In the genomic region with DNA sequence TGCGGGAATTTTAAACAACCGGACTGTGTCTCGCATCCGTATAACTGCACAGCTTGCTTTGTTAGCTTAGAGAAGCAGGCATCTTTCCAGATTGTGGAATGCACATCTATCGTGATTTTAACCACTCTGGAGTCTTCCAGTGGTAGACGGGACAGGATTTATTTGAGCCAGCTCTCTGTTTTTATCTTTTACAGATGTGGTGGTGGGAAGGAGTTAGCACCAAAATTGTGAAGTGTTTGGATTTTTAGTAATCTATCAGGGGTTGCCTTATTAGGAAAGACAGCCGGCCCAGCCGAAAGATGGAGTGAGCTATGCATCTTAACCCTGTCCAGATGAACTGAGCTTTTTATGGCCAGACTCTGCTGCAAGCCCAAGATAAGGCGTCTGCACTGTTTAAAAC, we compare ENCODE assay signal across 20 mouse cellular contexts. TPM values are rescaled to one million over a fixed set of nuclear protein-coding genes. Genes with fewer than 3 reads are reported as not detected.
DNase-seq lines count a peak whose midpoint lies in the region; ATAC-seq and TF ChIP-seq lines count a peak whose summit lies in the region.
"Had no signal": no experiment of that assay in that cellular context is flagged by ENCODE, and none has a peak within 500 bp of the region (broad histone marks: within the 10 kb centered on the region; RNA-seq: fewer than 3 reads in every experiment).

No protein-coding gene starts in this region.

- peak overlapping the region; percentile 3; the same call in 1 of the 2 replicates for H3K4me2 ChIP-seq in heart, postnatal 0 days (ENCODE audit: low read depth, low read length)
- no peak overlapping the region for H3K4me2 ChIP-seq in lung, embryonic 16.5 days (ENCODE audit: low read depth, low read length)
- H3K4me2 ChIP-seq in intestine, embryonic 16.5 days (ENCODE audit: low read depth, low read length): no peak overlapping the region
- H3K4me2 ChIP-seq in stomach, postnatal 0 days (replicated peaks; ENCODE audit: low read depth): 0 out of 2 replicates have a peak overlapping the region, but pooled peaks have one; percentile 25
- H3K4me2 ChIP-seq: neural tube, embryonic 12.5 days had no signal

- no peak for TF ChIP-seq EP300 in heart, postnatal 0 days (IDR thresholded peaks at IDR 0.05; ENCODE audit: low read depth)
- no peak for TF ChIP-seq EP300 in stomach, postnatal 0 days (optimal IDR thresholded peaks at IDR 0.05)

- peak overlapping the region; percentile 46 for H3K27ac ChIP-seq in heart, postnatal 0 days (ENCODE audit: low read depth)
- H3K27ac ChIP-seq in lung, embryonic 16.5 days (ENCODE audit: low read length): no peak overlapping the region
- peak overlapping the region; percentile 71 for H3K27ac ChIP-seq in intestine, embryonic 16.5 days (ENCODE audit: low read length)
- peak overlapping the region; percentile 71 for H3K27ac ChIP-seq in stomach, postnatal 0 days (replicated peaks)
- H3K27ac ChIP-seq: liver, embryonic 14.5 days; neural tube, embryonic 12.5 days had no signal

- 31% methylated on average over 9 of the region's 9 CpGs for WGBS in heart, postnatal 0 days
- 21% methylated on average over 9 of the region's 9 CpGs for WGBS in lung, embryonic 16.5 days
- WGBS in intestine, embryonic 16.5 days: 32% methylated on average over 9 of the region's 9 CpGs
- 25% methylated on average over 9 of the region's 9 CpGs for WGBS in stomach, postnatal 0 days

- no peaks in the 10 kb centered on the region for H3K9me3 ChIP-seq in heart, postnatal 0 days (replicated peaks; ENCODE audit: control insufficient read depth, low read length)
- H3K9me3 ChIP-seq in lung, embryonic 16.5 days (ENCODE audit: control insufficient read depth, low read length): no peaks in the 10 kb centered on the region
- no peaks in the 10 kb centered on the region for H3K9me3 ChIP-seq in intestine, embryonic 16.5 days (ENCODE audit: control insufficient read depth, low read length)
- no peaks in the 10 kb centered on the region for H3K9me3 ChIP-seq in stomach, postnatal 0 days (ENCODE audit: control insufficient read depth, low read length)
- H3K9me3 ChIP-seq: neural tube, embryonic 12.5 days had no signal

- no peak for DNase-seq in heart, postnatal 0 days (ENCODE audit: low spot score)
- no peak for DNase-seq in heart, adult 9 months (ENCODE audit: low spot score in 2 of 2)
- no peak for DNase-seq in lung, postnatal 25 days (ENCODE audit: low spot score)
- no peak for DNase-seq in stomach, postnatal 0 days (ENCODE audit: low spot score)
- no peak for DNase-seq in thymus, postnatal 25 days
- no peak for DNase-seq in Muller cell, postnatal 12 days (ENCODE audit: inconsistent ontology term)
- DNase-seq: cerebellum, adult 18-20 months had no signal

- no peak overlapping the region for H3K4me3 ChIP-seq in heart, postnatal 0 days (ENCODE audit: low read depth, low read length)
- H3K4me3 ChIP-seq in lung, embryonic 16.5 days (ENCODE audit: low read length): no peak overlapping the region
- H3K4me3 ChIP-seq in intestine, embryonic 16.5 days (ENCODE audit: low read length): no peak overlapping the region
- no peak overlapping the region for H3K4me3 ChIP-seq in stomach, postnatal 0 days (ENCODE audit: low read depth, low read length)
- H3K4me3 ChIP-seq: neural tube, embryonic 12.5 days had no signal

- ATAC-seq in heart, postnatal 0 days (ENCODE audit: insufficient read depth, low read depth): no peak
- peak; percentile 37; the same call in 1 of the 2 replicates for ATAC-seq in lung, embryonic 16.5 days (ENCODE audit: low read depth)
- peak; percentile 61 for ATAC-seq in intestine, embryonic 16.5 days
- ATAC-seq in stomach, postnatal 0 days (ENCODE audit: low FRiP score, low TSS enrichment): peak; percentile 24; the same call in 1 of the 2 replicates
- ATAC-seq: midbrain, embryonic 16.5 days had no signal

- no peaks in the 10 kb centered on the region for H3K27me3 ChIP-seq in heart, postnatal 0 days (ENCODE audit: control insufficient read depth, insufficient read depth, low read length)
- H3K27me3 ChIP-seq in lung, embryonic 16.5 days (ENCODE audit: control insufficient read depth, insufficient read depth, low read depth, low read length): no peaks in the 10 kb centered on the region
- H3K27me3 ChIP-seq in intestine, embryonic 16.5 days (replicated peaks; ENCODE audit: control insufficient read depth, insufficient read depth, low read length): no peaks in the 10 kb centered on the region
- no peaks in the 10 kb centered on the region for H3K27me3 ChIP-seq in stomach, postnatal 0 days (ENCODE audit: control insufficient read depth, insufficient read depth, low read length)
- H3K27me3 ChIP-seq: neural tube, embryonic 12.5 days had no signal

- TF ChIP-seq CTCF in heart, postnatal 0 days (IDR thresholded peaks at IDR 0.05; ENCODE audit: low read depth): no peak
- TF ChIP-seq CTCF in stomach, postnatal 0 days (IDR thresholded peaks at IDR 0.05; ENCODE audit: low read depth): no peak

- no peaks in the 10 kb centered on the region for H3K36me3 ChIP-seq in heart, postnatal 0 days (replicated peaks; ENCODE audit: control insufficient read depth, insufficient read depth, low read length)
- no peaks in the 10 kb centered on the region for H3K36me3 ChIP-seq in lung, embryonic 16.5 days (ENCODE audit: control insufficient read depth, insufficient read depth, low read length)
- H3K36me3 ChIP-seq in intestine, embryonic 16.5 days (ENCODE audit: control insufficient read depth, insufficient read depth, low read length): no peaks in the 10 kb centered on the region
- no peaks in the 10 kb centered on the region for H3K36me3 ChIP-seq in stomach, postnatal 0 days (ENCODE audit: control insufficient read depth, insufficient read depth, low read length)
- H3K36me3 ChIP-seq: neural tube, embryonic 12.5 days had no signal

- H3K4me1 ChIP-seq in heart, postnatal 0 days (ENCODE audit: control insufficient read depth, insufficient read depth): peaks cover 12% of the 10 kb centered on the region; the same call in 1 of the 2 replicates
- peaks cover 6% of the 10 kb centered on the region for H3K4me1 ChIP-seq in lung, embryonic 16.5 days (replicated peaks; ENCODE audit: control insufficient read depth, insufficient read depth, low read length)
- H3K4me1 ChIP-seq in intestine, embryonic 16.5 days (ENCODE audit: control insufficient read depth, insufficient read depth, low read length): peaks cover 6% of the 10 kb centered on the region
- H3K4me1 ChIP-seq in stomach, postnatal 0 days (replicated peaks; ENCODE audit: control insufficient read depth, insufficient read depth): no peaks in the 10 kb centered on the region
- H3K4me1 ChIP-seq: neural tube, embryonic 12.5 days had no signal

- H3K9ac ChIP-seq in heart, postnatal 0 days (replicated peaks; ENCODE audit: low read depth, low read length): no peak overlapping the region
- no peak overlapping the region for H3K9ac ChIP-seq in lung, embryonic 16.5 days (ENCODE audit: low read length)
- no peak overlapping the region for H3K9ac ChIP-seq in intestine, embryonic 16.5 days (ENCODE audit: low read depth, low read length)
- H3K9ac ChIP-seq in stomach, postnatal 0 days (ENCODE audit: low read length): no peak overlapping the region
- H3K9ac ChIP-seq: liver, embryonic 14.5 days; neural tube, embryonic 12.5 days had no signal

RNA-seq across cellular contexts. Expression of gene Cdh3, which starts 11.2 kb away (rescaled TPM):
- 9.2 and 11.4 TPM in 2 replicates for total RNA-seq in heart, postnatal 0 days (2014; rRNA removed; ENCODE audit: low replicate concordance)
- polyA plus RNA-seq in heart, postnatal 0 days (2015; fragmentation: Nextera tagmentation; extraction: Ambion mirVana): 4.3 and 4.5 TPM in 2 replicates
- polyA plus RNA-seq in lung, embryonic 16.5 days (2015; fragmentation: Nextera tagmentation; extraction: Ambion mirVana): 20.1 and 20.7 TPM in 2 replicates
- polyA plus RNA-seq in intestine, embryonic 16.5 days (2015; fragmentation: Nextera tagmentation; extraction: Ambion mirVana): 11.5 and 12.5 TPM in 2 replicates
- polyA plus RNA-seq in stomach, postnatal 0 days (2015; fragmentation: Nextera tagmentation; extraction: Ambion mirVana): 8.0 and 8.1 TPM in 2 replicates
- total RNA-seq: granulocyte monocyte progenitor cell, adult 5-6 weeks had no signal

RNA-seq across cellular contexts. Expression of gene 6030452D12Rik, which starts 21.5 kb away (rescaled TPM):
- not detected in 2 replicates for total RNA-seq in heart, postnatal 0 days (2014; rRNA removed; ENCODE audit: low replicate concordance)
- not detected in 2 replicates for polyA plus RNA-seq in heart, postnatal 0 days (2015; fragmentation: Nextera tagmentation; extraction: Ambion mirVana)
- not detected in 2 replicates for polyA plus RNA-seq in lung, embryonic 16.5 days (2015; fragmentation: Nextera tagmentation; extraction: Ambion mirVana)
- not detected in 2 replicates for polyA plus RNA-seq in intestine, embryonic 16.5 days (2015; fragmentation: Nextera tagmentation; extraction: Ambion mirVana)
- polyA plus RNA-seq in stomach, postnatal 0 days (2015; fragmentation: Nextera tagmentation; extraction: Ambion mirVana): not detected in 2 replicates
- total RNA-seq: granulocyte monocyte progenitor cell, adult 5-6 weeks; layer of hippocampus, adult 18-20 months; left cerebral cortex, adult 8-10 months had no signal
- polyA plus RNA-seq: brain, embryonic 14.5 days; cortical plate, adult 2 months; forebrain, embryonic 11.5 days; liver, embryonic 14.5 days; midbrain, embryonic 16.5 days; neural tube, embryonic 12.5 days; testis, adult 2 months; urinary bladder, adult 2 months had no signal

RNA-seq across cellular contexts. Expression of gene Gm10073, which starts 51.4 kb away (rescaled TPM):
- 70.8 and 80.8 TPM in 2 replicates for total RNA-seq in heart, postnatal 0 days (2014; rRNA removed; ENCODE audit: low replicate concordance)
- polyA plus RNA-seq in heart, postnatal 0 days (2015; fragmentation: Nextera tagmentation; extraction: Ambion mirVana): 6.2 and 6.5 TPM in 2 replicates
- 10.5 and 19.9 TPM in 2 replicates for polyA plus RNA-seq in lung, embryonic 16.5 days (2015; fragmentation: Nextera tagmentation; extraction: Ambion mirVana)
- 8.4 and 10.6 TPM in 2 replicates for polyA plus RNA-seq in intestine, embryonic 16.5 days (2015; fragmentation: Nextera tagmentation; extraction: Ambion mirVana)
- polyA plus RNA-seq in stomach, postnatal 0 days (2015; fragmentation: Nextera tagmentation; extraction: Ambion mirVana): 13.8 and 14.2 TPM in 2 replicates

Comparison
In these comparisons a context has a peak if more than half of its experiments do, and no peak if none do; other contexts are left out.
1. H3K4me2 ChIP-seq: peak in heart, postnatal 0 days (single experiment) and stomach, postnatal 0 days (single experiment); none in lung, embryonic 16.5 days (single experiment) and intestine, embryonic 16.5 days (single experiment).